Mouse (Mus musculus): ENCODE data around the gene Mafb.

Mafb gene

DNA sequence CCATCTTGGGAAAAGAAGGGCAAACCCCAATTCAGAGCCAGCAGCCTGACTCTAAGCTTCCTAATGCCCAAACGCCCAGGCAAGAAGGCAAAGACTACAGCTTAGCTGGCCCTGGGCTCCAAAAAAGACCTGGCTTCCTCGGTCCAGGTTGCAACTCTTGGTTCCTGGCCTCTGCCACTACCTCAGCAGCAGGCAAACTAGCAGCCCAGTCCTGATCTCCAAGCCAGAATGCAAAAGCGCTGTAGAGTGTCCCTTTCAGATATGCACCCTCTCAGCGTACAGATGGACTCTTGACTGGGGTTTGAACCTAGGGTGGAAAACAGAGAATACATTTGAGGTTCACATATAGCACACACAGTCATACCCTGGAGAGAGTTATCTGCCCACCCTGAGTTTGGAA lies 3.7 kb downstream of the Mafb start:
- DNase-seq (ENCODE audit: low spot score): no peak

DNA sequence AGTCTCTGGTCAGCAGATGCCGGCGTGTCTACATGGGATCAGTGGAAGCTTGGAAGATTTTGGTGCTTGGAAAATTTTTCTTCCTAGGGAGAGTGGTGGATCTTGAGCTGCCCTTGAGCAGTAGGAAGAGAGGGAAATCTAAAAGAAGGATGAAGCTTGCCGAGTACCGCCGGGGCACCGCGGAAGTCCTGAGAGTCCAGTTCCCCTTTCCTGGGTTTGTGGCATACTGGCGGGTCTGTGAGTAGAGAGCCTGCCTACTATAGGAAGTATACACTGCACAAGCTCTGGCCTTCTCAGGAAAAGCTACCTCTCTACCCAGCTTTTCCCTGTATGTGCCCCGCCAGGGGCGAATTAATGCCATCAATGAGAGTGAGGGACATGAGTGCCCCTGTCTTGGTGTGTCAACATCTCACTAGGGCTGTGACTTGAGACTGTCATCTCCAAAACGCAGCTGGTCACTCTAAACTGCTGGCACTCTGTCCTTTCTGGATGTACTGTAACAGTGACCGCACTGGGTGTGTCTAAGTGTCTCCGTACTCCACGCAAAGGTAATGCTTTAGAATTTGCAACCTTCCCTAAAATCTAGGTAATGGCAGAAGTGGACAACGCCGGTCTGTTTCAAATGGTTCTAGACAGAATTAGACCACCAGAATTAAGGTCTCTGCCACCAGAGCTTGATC lies 5.3 kb downstream of the Mafb start:
- no peak for DNase-seq (ENCODE audit: low spot score)

DNA sequence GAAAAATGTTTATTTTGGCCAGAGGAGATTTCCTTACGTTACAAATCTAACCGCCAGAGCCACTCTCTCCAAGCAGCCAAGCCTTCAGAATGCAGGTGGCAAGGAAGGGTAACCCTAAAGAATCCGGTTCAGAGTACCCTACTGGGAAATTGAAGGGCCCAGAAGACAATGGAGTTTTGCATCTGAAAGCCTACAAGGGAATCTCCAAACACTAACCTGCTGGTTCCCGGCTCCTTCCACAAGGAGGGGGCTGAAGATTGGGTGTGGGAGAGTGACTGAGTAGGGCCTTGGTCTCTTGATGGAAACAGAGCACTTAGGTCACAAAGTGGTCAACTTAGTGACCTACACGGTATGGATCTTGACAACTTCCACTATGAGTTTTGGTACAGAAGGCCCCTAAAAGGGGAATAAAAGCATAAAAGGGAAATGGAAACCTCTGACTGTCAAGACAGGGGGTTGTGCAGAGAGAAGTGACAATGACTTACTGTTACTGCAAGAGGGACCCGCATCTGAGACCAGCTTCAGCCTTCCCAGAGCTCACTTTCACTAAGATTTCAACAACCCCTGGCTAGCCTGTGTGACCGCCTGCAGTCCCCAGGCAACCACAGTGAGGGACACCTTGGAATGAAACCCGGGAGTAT lies 6.5 kb downstream of the Mafb start:
- DNase-seq (ENCODE audit: low spot score): no peak

DNA sequence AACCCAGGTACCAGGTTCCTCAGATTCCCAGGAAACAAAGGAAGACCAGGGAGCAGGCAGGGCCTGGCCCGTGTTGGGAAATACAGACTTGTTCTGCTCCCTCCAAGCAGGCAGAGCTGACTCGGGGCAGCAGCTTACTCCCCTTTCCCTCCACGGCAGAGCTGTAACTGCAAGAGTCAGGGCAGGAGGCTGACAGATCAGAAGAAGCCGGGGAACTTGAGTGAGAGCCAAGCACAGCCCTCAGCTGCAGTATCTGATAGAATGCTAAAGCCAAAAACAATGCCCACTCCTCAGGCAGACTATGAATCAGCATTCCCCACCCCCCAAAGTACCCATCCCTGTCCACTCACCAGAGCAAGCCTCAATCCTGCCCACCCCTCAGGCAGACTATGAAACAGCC lies 8.0 kb downstream of the Mafb start:
- no peak for DNase-seq (ENCODE audit: low spot score)

DNA sequence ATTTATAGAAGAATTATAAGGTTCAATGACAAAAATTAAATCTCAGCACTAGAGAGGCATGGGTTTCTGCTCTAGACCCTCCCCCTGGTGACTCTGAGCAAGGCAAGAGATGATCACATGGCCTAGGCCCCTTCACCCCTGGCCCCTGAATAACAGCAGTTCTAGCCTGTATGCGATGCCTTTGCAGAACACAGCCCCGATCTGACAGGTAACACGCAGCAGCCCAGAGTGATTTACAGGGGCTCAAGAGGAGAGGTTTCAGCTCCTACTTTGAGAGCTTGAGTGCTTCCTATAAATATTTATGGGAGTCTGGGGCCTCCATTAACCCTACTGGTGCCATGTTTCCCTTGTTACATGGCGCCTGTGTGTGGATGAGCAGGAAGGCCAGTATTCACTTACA lies 9.4 kb downstream of the Mafb start:
- no peak for DNase-seq (ENCODE audit: low spot score)

DNA sequence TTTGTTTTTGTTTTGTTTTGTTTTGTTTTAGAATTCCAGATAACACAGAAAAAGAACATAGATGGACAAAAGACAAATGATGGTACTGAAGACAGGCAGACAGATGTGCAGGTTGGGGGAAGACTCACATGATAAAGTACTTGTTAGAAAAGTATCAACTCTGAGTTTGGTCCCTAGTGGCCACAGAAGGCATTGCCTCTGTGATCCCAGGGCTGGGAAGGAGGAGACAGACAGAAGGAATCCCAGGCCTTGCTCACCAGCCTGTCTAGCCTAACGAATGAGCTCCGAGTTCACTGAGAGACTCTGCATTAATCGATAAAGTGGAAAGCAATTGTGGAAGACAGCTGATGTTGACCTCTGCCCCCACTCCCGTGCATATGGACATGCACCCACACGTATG lies 10.7 kb downstream of the Mafb start:
- no peak for DNase-seq (ENCODE audit: low spot score)

DNA sequence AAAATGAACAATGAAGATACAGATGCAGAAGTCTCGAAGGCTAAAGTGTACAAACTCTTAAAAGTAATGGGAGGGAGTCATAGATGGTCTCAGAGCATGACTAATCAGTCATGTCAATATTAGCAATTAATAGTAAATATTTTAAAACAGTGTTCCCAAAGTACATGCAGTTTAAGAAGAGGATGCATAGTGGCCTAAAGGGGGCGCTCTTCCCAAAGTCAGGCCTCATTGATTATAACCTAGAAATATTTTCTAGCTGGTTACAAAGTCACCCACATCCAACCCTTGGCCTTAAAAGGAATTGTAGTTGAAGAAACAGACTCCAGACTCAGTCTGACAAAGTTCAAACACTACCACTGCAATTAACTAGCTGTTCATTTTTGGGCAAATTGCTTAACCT lies 12.5 kb downstream of the Mafb start:
- DNase-seq (ENCODE audit: low spot score): no peak

DNA sequence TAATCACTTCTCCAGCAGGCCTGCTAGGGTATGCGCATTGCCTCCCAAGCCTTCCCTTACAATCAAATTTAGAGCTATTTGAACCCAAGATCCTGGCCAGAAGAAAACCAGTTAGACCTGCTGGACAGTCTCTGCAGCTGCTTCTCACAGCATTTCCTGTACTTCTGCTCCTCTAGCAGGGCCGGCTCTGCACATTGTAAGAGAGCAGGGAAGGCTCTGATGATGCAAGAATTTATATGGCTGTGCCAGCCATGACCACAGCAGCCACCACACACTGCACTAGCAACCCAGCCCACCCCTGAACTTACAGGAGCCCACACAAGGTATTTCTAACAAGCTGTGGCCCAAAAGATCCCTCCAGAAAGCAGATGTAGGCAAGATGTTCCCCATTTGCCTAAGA lies 13.3 kb downstream of the Mafb start:
- no peak for DNase-seq (ENCODE audit: low spot score)

DNA sequence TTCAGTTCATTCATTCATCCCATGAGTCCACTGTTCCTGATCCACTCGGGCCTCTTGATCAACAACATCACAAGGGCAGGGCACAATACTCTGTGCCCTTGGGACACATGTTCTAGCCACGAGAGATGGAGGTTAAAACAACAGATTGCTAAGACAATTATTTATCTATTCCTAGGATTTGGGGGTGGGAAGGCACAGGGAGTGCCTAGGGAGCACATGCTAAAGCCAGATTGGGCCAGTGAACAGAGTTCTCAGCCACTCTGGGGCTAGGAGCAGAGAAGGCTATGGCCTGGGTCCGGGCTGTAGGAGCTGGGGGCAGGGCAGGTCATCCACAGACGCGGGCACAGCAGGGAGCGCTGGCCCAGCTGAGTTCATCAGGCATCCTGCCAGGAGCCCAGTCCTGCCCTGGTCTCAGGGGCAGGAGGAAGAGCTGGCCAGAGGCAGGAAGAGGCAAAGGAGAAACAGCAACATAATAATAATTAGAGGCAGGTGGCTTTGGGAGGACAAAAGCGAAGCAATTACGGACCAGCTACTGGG lies 15.8 kb downstream of the Mafb start:
- no peak for DNase-seq (ENCODE audit: low spot score)

DNA sequence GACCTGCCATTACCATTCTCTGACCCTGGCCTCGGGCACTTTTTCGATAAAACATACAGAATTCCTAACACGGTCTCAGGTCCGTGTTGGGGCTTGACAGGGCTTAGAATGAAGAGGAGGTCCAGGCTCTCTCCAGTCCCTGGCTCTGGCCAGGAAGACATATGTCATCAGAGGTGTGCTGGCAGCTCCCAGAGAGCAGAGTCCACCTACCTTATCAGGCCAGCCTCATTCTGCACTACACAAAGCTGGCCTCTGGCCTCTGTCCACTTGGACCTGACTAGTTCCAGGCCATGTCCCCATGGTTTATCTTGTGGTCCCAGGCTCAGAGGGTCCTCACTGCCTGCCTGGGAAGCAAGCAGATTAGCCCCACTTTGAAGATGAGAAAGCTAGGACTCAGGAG lies 17.3 kb downstream of the Mafb start:
- no peak for DNase-seq (ENCODE audit: low spot score)

DNA sequence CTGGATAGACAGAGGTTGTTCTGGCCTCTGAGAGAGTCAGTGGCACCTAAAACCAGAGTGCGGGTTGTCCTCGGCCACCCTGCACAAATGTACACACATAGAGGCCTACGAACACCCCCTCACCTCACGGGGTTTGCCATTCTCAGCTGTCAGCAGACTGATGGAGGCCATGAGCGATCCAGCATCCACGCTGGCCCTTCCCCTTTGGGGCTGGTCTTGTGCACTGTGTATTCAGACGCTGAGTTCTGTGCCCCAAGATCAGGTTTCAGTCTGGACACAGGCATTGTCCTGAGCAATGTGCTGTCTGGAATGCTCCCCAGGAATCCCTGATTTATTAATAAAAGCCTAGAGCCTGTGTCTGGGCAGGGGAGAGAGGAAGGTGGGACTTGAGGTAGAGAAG lies 18.1 kb downstream of the Mafb start:
- no peak for DNase-seq (ENCODE audit: low spot score)

DNA sequence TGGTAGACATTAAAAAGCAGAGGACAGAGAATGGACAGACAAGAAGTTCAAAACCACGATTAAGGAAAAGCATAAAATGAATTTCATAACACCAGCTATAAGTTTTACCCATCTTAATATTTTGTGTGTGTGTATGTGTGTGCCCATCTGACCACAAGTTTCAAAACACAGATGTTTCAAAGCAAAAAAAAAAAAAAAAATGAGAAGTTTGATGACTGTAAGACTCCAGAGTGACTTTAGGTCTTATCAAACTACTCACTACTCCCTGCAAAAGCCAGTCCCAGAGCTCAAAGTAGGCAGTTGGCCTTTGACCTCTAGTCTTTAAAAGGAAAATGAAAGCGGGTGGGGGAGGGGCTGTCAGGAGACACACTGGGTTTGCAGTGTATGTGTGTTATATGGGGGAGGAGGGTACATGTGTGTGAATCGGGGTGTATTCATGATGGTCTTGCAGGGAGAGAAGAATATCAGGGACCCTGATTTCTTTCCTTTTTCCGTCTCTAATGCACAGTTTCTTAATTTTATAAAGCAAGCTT lies 18.7 kb downstream of the Mafb start:
- DNase-seq (ENCODE audit: low spot score): no peak

DNA sequence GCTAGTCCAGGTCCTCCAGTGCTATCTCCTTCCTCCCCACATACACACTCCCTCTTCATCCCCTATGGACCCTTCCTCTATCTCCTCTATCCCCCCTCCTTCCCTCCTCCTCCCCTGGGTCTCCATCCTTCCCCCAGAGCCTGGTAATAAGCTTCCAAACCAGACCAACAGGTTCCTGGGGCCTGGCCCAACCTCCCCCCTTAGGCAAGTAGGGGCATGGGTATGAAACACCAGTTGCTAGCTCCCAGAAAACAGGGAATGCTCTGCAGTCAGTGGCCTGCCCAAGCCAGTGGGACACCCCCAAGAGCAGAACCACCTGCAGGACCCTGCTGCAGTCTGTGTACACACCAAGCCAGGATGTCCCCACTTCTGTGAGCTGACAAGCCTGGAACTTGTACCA lies 21.2 kb downstream of the Mafb start:
- no peak for DNase-seq (ENCODE audit: low spot score)

DNA sequence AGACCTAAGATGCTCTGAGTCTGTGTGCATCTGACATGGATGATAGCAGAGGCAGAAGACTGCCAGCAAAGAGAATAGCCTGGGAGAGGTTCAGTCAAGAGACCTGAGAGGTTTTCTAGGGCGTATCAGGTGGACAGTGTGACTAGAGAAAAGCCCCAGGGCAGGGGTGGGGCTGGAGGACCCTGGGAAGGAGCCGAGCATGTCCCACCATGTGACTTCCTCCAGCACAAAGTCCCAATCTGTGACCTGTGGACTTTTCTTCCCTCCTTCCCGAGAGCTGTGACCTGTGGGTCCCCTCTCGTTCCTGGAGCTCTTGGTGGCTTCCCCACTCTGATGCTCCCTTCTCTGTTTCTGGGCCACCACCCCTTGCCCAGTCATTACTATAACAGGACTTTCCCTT lies 26.7 kb downstream of the Mafb start:
- no peak for DNase-seq (ENCODE audit: low spot score)

DNA sequence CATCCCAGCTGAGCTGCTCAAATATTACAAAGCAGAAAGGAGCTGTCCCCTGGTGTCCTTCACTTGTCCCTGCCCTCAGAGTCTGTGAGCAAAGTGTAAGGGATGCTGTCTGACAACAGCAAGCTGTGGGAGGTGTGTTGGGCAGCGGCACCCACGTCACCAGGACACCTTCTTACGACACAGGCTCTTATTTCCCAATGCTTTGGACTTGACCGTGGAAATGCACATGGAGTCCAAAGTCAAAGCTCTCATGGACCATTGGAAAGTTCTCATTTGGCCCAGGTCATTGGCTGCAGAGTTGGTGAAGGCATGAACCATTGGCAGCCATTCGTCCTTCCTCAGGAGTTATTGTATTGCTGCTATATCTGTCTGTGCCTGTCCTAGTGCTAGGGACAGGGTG lies 27.3 kb downstream of the Mafb start:
- DNase-seq (ENCODE audit: low spot score): no peak

DNA sequence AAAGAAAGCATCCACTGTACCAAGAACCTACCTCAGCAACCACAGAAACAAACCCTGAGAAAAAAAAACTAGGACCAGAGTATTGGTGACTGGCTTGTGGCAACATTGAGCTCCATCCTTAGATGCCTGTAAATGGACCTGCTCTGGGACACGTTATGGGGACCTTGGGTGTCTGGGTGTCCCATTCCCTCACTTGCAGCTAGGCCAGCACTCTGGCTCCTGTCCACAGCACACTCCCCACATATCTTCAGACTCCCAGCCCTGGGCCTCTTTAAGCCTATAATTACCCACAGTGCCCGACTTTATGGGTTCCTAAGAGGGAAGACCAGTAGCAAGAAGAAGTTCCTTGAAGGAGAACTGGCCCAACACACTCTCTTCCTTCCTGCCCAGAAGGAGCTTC lies 30.8 kb downstream of the Mafb start:
- no peak for DNase-seq (ENCODE audit: low spot score)

DNA sequence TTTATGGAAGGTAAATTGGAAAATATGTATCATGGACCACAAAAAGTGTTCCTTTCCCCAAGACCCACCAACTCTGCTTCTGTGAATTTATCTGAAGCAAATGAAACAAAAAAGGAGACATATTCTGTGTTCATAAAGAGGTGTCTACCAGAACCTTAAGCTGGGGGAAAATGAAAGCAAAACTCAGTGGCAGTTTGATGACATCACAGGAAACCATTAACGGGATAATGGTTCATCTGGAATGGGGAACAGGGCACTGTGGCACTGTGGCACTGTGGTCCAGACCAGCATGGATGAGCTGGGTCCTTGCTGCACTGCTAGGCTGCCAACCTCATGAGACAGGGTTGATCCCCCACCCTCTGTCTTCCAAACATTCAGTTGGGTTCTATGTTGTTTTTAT lies 31.8 kb downstream of the Mafb start:
- DNase-seq (ENCODE audit: low spot score): no peak

DNA sequence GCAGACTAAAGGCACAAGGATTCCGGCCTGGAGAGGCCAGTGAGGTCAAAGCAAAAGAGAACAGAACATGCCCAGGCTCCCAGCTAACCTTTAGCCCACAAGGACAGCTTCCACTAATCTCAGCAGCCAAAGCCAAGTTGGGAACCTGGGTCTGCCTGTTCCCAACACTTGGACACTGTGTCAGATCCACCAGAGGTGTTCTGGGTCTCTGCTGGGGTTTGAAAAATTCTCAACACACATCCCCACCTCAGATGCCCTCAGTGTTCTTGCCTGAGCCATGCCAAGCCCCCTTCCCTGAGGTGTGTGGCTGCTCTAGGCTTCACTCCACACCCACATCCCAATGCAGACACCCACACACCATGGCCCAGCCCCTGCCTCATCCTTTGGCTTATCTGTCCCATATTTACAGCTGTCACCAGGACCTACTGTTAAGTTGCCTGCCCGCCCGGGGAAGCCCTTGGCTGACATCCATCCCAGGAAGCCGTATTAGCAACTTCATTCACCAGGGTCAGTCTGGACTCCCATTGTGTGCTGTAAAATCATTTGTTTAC lies 32.7 kb downstream of the Mafb start, which contains the start of gene Gm826:
Gene Gm826, minus strand, starts transcription at position 52 of the 551 bp plus-strand sequence.
- DNase-seq (ENCODE audit: low spot score): peak; percentile 51

DNA sequence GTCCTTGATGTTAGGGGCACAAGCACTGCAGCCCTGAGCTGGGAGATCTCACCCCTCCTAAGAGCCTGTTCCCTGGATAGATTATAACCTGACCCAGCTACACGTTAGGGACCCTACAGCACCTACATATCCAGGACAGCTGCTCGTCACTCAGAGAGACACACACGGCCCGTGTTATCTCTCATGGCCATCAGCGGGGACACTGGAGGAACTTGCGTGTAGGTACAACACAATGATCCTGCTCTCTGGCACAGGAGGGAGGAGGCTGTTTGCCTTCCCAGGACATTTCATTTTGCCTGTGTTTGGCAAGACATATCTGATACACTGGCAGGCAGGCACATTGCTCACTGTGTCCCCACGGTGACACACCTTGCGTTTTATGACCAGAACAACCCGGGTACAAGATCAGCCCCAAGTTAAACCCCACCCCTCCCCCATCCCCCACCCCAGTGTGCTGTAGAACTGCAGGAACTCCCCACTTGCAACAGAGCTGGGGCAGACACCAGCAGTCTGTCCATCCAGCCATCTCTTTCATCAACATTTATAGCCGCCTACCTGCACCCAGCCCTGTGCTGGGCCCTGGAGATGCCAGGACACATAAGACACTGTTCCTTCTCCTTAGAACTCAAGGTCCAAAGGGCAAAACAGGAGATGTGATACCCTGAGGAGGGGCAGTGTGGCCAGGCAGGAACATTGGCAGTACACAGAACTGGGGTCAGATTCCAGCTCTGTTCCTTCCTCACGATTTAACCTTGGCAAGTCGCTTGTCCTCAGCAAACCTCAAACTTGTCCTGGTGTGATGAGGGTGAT lies 34.1 kb downstream of the Mafb start:
- no peak for DNase-seq (ENCODE audit: low spot score)

DNA sequence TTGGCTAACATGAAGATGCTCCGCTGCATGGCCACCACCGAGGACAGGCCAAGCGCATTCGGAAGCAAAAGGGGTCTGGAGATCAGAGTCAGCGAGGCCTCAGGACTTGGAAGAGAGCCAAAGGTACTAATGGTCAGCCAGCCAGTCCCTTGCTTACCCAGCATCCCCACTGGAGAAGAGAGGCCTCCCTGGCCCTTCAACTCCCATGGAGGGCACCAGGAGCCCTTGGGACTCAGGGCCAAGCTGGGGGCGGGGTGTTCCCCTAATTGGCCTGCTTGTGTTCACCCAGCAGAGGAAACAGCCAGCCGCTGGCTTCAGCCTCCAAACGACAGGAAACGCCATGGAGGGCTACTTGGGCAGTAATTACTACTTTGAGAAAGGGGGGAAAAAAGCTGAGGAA lies 38.0 kb downstream of the Mafb start:
- DNase-seq (ENCODE audit: low spot score): no peak

DNA sequence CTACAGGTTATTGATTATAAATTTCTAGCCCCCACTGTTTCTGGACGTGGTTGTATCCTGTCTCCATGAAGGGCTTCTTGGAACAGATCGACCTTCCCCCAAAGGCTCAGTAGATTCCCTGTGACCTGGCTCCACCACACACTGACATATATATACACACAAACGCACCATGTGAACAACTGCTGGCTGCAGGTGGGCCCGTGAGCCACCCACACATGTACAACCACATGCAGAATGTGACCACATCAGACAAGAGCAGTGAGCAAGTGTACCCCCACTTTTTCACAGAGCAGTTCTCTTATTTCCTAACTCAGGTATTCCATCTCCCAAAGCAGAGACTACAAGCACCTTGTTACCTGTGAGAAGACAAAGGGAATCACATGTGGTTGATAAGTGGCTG lies 39.1 kb downstream of the Mafb start:
- DNase-seq (ENCODE audit: low spot score): no peak

DNA sequence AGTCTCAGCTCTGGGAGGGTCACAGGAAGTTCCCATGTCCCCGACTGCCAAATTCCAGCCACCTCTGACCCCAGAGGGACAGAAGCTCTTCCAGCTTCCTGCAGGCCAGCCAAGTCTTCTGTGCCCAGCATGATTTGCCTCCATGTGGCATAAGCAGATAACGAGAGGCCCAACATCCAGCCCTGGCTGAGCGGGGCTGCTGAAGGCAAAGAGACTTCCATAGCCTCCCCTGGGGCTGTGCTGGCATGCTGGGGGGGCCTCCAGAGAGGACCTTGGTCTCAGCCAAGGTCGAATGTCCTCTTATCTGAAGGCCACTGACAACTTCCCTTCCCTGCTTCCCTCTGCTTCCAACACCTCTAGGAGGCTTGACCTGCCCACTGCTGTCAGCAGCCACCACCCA lies 39.7 kb downstream of the Mafb start:
- DNase-seq (ENCODE audit: low spot score): peak; percentile 67
